Mouse (Mus musculus) lung, adult 2 months (tissue): ENCODE results near the gene H2al1g.

Experiments used
- CTCF ChIP-seq: fragments of 200-500 bp; IDR thresholded peaks from 2 replicates; pipeline ENCODE4 v1.5.1; 2011; ENCODE audit warnings: mild to moderate bottlenecking, low read length, control low read depth; ENCODE audit not compliant: insufficient read depth
- POLR2A ChIP-seq: fragments of 200-500 bp; IDR thresholded peaks from 2 replicates; pipeline ENCODE4 v1.6.1; 2011; ENCODE audit warnings: low read depth, mild to moderate bottlenecking, control low read depth, low read length, borderline replicate concordance; ENCODE audit errors: extremely low read depth

DNA sequence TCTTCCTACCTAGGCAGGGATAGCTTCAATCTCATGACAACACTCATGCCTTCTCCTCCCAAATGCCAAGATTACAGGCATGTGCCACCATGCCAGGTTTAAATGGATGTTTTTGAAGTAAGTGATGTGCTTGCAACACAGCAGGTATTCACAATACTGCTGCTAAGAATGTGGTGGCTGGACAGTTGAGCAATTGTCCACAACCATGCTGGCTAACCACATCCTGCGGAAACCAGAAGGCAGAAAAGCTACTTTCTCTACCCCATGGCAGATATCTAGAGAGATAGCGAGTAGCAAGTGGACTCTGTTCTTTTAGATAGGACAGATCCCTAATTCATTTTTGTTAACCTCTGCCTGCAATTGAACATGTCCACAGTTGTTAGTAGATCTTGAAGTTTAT lies 43.2 kb downstream of the H2al1g start:
- TF ChIP-seq POLR2A (no peak), CTCF (no peak)
